In the genomic region with DNA sequence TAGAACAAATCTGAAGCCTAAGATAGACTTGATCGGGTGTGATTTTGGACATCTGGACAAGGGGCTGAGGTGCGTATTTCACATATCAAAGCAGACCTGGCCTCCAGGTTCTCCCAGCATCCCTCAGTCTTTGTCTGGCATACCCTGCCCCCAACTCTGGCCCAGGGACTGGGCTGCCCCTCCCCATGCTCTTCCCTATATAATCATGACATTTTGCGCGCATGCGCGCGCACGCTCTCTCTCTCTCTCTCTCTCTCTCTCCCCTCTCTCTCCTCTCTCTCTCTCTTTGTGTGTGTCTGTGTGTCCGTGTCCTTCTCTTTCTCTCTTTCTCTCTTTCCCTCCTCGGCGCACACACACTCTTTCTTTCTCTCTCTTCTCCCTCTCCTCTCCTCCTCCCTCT, we compare ENCODE assay signal across 21 mouse cellular contexts. TPM values are rescaled to one million over a fixed set of nuclear protein-coding genes. Genes with fewer than 3 reads are reported as not detected.
DNase-seq lines count a peak whose midpoint lies in the region; ATAC-seq lines count a peak whose summit lies in the region.
"Had no signal": no experiment of that assay in that cellular context is flagged by ENCODE, and none has a peak within 500 bp of the region (broad histone marks: within the 10 kb centered on the region; RNA-seq: fewer than 3 reads in every experiment).

No protein-coding gene starts in this region.

- ATAC-seq in neural tube, embryonic 11.5 days (ENCODE audit: insufficient read depth, low FRiP score, low TSS enrichment): no peak
- peak; percentile 51 for ATAC-seq in forebrain, embryonic 15.5 days (replicated peaks)
- ATAC-seq in midbrain, embryonic 12.5 days (ENCODE audit: low FRiP score, low read depth): 0 out of 2 replicates have a peak, but pooled peaks have one; percentile 69
- peak; percentile 80 for ATAC-seq in neural tube, embryonic 15.5 days (ENCODE audit: low FRiP score)
- no peak for ATAC-seq in kidney, embryonic 16.5 days (ENCODE audit: low FRiP score, low TSS enrichment)
- ATAC-seq: intestine, embryonic 16.5 days had no signal

- no peak overlapping the region for H3K4me3 ChIP-seq in neural tube, embryonic 11.5 days (ENCODE audit: low read depth, low read length)
- no peak overlapping the region for H3K4me3 ChIP-seq in forebrain, embryonic 15.5 days
- H3K4me3 ChIP-seq in midbrain, embryonic 12.5 days: no peak overlapping the region
- H3K4me3 ChIP-seq in neural tube, embryonic 15.5 days (replicated peaks): no peak overlapping the region
- no peak overlapping the region for H3K4me3 ChIP-seq in kidney, embryonic 16.5 days (ENCODE audit: low read length)

- no peaks in the 10 kb centered on the region for H3K36me3 ChIP-seq in neural tube, embryonic 11.5 days (ENCODE audit: control insufficient read depth, insufficient read depth, low read length)
- no peaks in the 10 kb centered on the region for H3K36me3 ChIP-seq in forebrain, embryonic 15.5 days
- no peaks in the 10 kb centered on the region for H3K36me3 ChIP-seq in midbrain, embryonic 12.5 days
- H3K36me3 ChIP-seq in neural tube, embryonic 15.5 days: no peaks in the 10 kb centered on the region
- no peaks in the 10 kb centered on the region for H3K36me3 ChIP-seq in kidney, embryonic 16.5 days (ENCODE audit: insufficient read depth, low read length)

- no peak overlapping the region for H3K4me2 ChIP-seq in neural tube, embryonic 11.5 days (ENCODE audit: low read depth)
- H3K4me2 ChIP-seq in forebrain, embryonic 15.5 days (replicated peaks): no peak overlapping the region
- no peak overlapping the region for H3K4me2 ChIP-seq in midbrain, embryonic 12.5 days (replicated peaks)
- peak overlapping the region; percentile 20; the same call in 1 of the 2 replicates for H3K4me2 ChIP-seq in neural tube, embryonic 15.5 days
- H3K4me2 ChIP-seq in kidney, embryonic 16.5 days (replicated peaks; ENCODE audit: low read depth, low read length): no peak overlapping the region

- no peaks in the 10 kb centered on the region for H3K27me3 ChIP-seq in neural tube, embryonic 11.5 days (ENCODE audit: control insufficient read depth, insufficient read depth, low read length)
- H3K27me3 ChIP-seq in forebrain, embryonic 15.5 days: no peaks in the 10 kb centered on the region
- H3K27me3 ChIP-seq in midbrain, embryonic 12.5 days: no peaks in the 10 kb centered on the region
- no peaks in the 10 kb centered on the region for H3K27me3 ChIP-seq in neural tube, embryonic 15.5 days (replicated peaks)
- H3K27me3 ChIP-seq in kidney, embryonic 16.5 days (ENCODE audit: insufficient read depth, low read length): no peaks in the 10 kb centered on the region

- 78% methylated on average over 11 of the region's 11 CpGs for WGBS in neural tube, embryonic 11.5 days
- WGBS in forebrain, embryonic 15.5 days: 59% methylated on average over 11 of the region's 11 CpGs
- 83% methylated on average over 11 of the region's 11 CpGs for WGBS in midbrain, embryonic 12.5 days
- 55% methylated on average over 11 of the region's 11 CpGs for WGBS in neural tube, embryonic 15.5 days
- 86% methylated on average over 11 of the region's 11 CpGs for WGBS in kidney, embryonic 16.5 days

- 0 out of 2 replicates have a peak overlapping the region, but pooled peaks have one; percentile 20 for H3K27ac ChIP-seq in neural tube, embryonic 11.5 days (ENCODE audit: low read depth, low read length)
- peak overlapping the region; percentile 87 for H3K27ac ChIP-seq in forebrain, embryonic 15.5 days (replicated peaks)
- H3K27ac ChIP-seq in midbrain, embryonic 12.5 days (replicated peaks): peak overlapping the region; percentile 58
- H3K27ac ChIP-seq in neural tube, embryonic 15.5 days (replicated peaks): peak overlapping the region; percentile 78
- no peak overlapping the region for H3K27ac ChIP-seq in kidney, embryonic 16.5 days (ENCODE audit: low read length)

- peaks cover 2% of the 10 kb centered on the region; the same call in 1 of the 2 replicates for H3K4me1 ChIP-seq in neural tube, embryonic 11.5 days (ENCODE audit: control insufficient read depth, insufficient read depth, low read length)
- peaks cover 22% of the 10 kb centered on the region for H3K4me1 ChIP-seq in forebrain, embryonic 15.5 days
- H3K4me1 ChIP-seq in midbrain, embryonic 12.5 days: peaks cover 22% of the 10 kb centered on the region
- peaks cover 22% of the 10 kb centered on the region for H3K4me1 ChIP-seq in neural tube, embryonic 15.5 days
- H3K4me1 ChIP-seq in kidney, embryonic 16.5 days (ENCODE audit: insufficient read depth, low read length): no peaks in the 10 kb centered on the region

- H3K9ac ChIP-seq in neural tube, embryonic 11.5 days (ENCODE audit: low read length): no peak overlapping the region
- H3K9ac ChIP-seq in forebrain, embryonic 15.5 days (replicated peaks): no peak overlapping the region
- no peak overlapping the region for H3K9ac ChIP-seq in midbrain, embryonic 12.5 days (replicated peaks)
- 0 out of 2 replicates have a peak overlapping the region, but pooled peaks have one; percentile 3 for H3K9ac ChIP-seq in neural tube, embryonic 15.5 days (replicated peaks)
- no peak overlapping the region for H3K9ac ChIP-seq in kidney, embryonic 16.5 days (replicated peaks; ENCODE audit: low read length)

- no peaks in the 10 kb centered on the region for H3K9me3 ChIP-seq in neural tube, embryonic 11.5 days (ENCODE audit: control insufficient read depth, low read length)
- H3K9me3 ChIP-seq in forebrain, embryonic 15.5 days: no peaks in the 10 kb centered on the region
- H3K9me3 ChIP-seq in midbrain, embryonic 12.5 days: no peaks in the 10 kb centered on the region
- no peaks in the 10 kb centered on the region for H3K9me3 ChIP-seq in neural tube, embryonic 15.5 days (replicated peaks)
- H3K9me3 ChIP-seq in kidney, embryonic 16.5 days (ENCODE audit: low read length): no peaks in the 10 kb centered on the region

- no peak for DNase-seq in neural tube, embryonic 11.5 days (ENCODE audit: low spot score)
- no peak for DNase-seq in neural tube, embryonic 10.5 days (ENCODE audit: extremely low spot score, low spot score)
- no peak for DNase-seq in layer of hippocampus, postnatal 10 days (ENCODE audit: low spot score in 2 of 2)
- DNase-seq in lung, postnatal 25 days (ENCODE audit: low spot score): no peak
- DNase-seq: adrenal gland, postnatal 36 days; cerebellum, postnatal 10 days; heart, adult 18-20 months; kidney, postnatal 25 days; layer of hippocampus, postnatal 36 days; lung, postnatal 14 days; right cerebral cortex, postnatal 14 days; thymus, postnatal 36 days had no signal

RNA-seq across cellular contexts. Expression of a gene that starts 21.6 kb away (rescaled TPM):
- not detected in 2 replicates for polyA plus RNA-seq in neural tube, embryonic 11.5 days (2014; fragmentation: Nextera tagmentation; extraction: Ambion mirVana)
- polyA plus RNA-seq in forebrain, embryonic 15.5 days (2015; fragmentation: Nextera tagmentation; extraction: Ambion mirVana): 0.18 and 0.24 TPM in 2 replicates
- polyA plus RNA-seq in midbrain, embryonic 12.5 days (2016; fragmentation: Nextera tagmentation; extraction: Ambion mirVana): not detected in 2 replicates
- polyA plus RNA-seq in neural tube, embryonic 15.5 days (2015; fragmentation: Nextera tagmentation; extraction: Ambion mirVana): 0.26 and 0.28 TPM in 2 replicates
- under 1 TPM; 0.29 to 0.39 TPM for total RNA-seq in layer of hippocampus, postnatal 10 days (2021)
- polyA plus RNA-seq in kidney, embryonic 16.5 days (2015; fragmentation: Nextera tagmentation; extraction: Ambion mirVana): not detected in 2 replicates
- total RNA-seq: adrenal gland, postnatal 36 days; gastrocnemius, adult 8-10 months; heart, adult 18-20 months; layer of hippocampus, postnatal 36 days had no signal
- polyA plus RNA-seq: heart, postnatal 0 days; intestine, embryonic 16.5 days; limb, embryonic 11.5 days; testis, adult 2 months had no signal

Comparison
In these comparisons a context has a peak if more than half of its experiments do, and no peak if none do; other contexts are left out.
1. ATAC-seq: peak in forebrain, embryonic 15.5 days (single experiment), midbrain, embryonic 12.5 days (single experiment) and neural tube, embryonic 15.5 days (single experiment); none in neural tube, embryonic 11.5 days (single experiment) and kidney, embryonic 16.5 days (single experiment).